Mouse (Mus musculus): ENCODE results near the gene Tmem79. TPM values are rescaled to one million over a fixed set of nuclear protein-coding genes. Genes with fewer than 3 reads are reported as not detected.
"Not testable (repeated sequence)": the region's sequence is repeated elsewhere in the genome, so short reads cannot be mapped to it uniquely, and the experiment has no call there.

Tmem79 gene
- polyA plus RNA-seq, 1 experiment from 2014 or later = 2.1 TPM

DNA sequence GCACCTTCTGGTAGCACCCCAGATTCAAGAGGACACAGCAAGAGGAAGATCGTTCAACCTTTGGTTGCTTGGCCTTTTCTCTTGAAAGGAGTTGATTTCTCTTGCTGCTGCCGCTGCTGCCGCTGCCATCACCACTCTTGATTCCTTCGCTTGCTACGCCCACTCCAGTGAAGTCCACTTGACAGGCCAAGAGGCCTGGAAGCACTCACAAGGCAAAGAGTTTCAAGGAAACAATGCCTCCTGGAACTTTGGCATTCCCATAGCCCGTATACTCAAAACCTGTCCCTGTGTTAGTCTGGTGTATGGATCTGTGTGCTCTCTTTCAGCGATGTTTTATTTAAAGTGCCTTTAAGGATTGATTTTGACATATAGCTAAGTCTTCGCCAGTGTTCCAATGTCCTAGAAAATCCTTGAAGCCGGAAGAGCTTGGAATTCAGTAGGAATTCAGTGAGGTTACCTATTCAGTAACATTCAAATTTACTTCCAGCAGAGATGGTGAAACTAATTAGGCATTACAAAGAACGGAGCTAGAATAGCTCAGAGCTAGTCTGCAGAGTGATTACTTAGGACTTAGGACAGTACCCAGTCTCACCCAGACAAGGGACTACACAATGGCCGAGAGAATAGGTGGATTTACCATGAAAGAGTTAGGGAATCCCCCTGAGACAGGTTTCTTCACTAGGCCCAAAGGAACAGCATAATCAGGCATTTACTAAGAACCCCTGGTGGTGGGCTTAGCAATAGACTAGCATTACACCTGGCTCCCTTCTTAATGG is 54.6 kb downstream of the Tmem79 start:
- H3K4me3 ChIP-seq (ENCODE audit: low read depth, low read length); ATAC-seq (ENCODE audit: insufficient read depth, low FRiP score, low TSS enrichment); H3K27me3 ChIP-seq (ENCODE audit: control insufficient read depth, insufficient read depth, low read length); H3K36me3 ChIP-seq (ENCODE audit: control insufficient read depth, insufficient read depth, low read length); H3K9ac ChIP-seq (ENCODE audit: low read length); DNase-seq (ENCODE audit: low spot score); H3K27ac ChIP-seq (ENCODE audit: low read depth, low read length); H3K9me3 ChIP-seq (ENCODE audit: control insufficient read depth, low read length); H3K4me2 ChIP-seq (ENCODE audit: low read depth); H3K4me1 ChIP-seq (ENCODE audit: control insufficient read depth, insufficient read depth, low read length): not testable (repeated sequence)
- WGBS = 72% methylated on average over 11 of the region's 11 CpGs

- H3K9ac ChIP-seq (ENCODE audit: low read length) = no peak overlapping the region
- no peaks in the 10 kb centered on the region for H3K9me3 ChIP-seq (ENCODE audit: control insufficient read depth, low read length)
- H3K27me3 ChIP-seq (ENCODE audit: control insufficient read depth, insufficient read depth, low read length) = no peaks in the 10 kb centered on the region
- H3K4me1 ChIP-seq (ENCODE audit: control insufficient read depth, insufficient read depth, low read length) = no peaks in the 10 kb centered on the region
- no peaks in the 10 kb centered on the region for H3K36me3 ChIP-seq (ENCODE audit: control insufficient read depth, insufficient read depth, low read length)
- no peak overlapping the region for H3K4me2 ChIP-seq (ENCODE audit: low read depth)
- WGBS = 93% methylated on average over 2 of the region's 2 CpGs
- H3K4me3 ChIP-seq (ENCODE audit: low read depth, low read length) = no peak overlapping the region
- no peak overlapping the region for H3K27ac ChIP-seq (ENCODE audit: low read depth, low read length)
- DNase-seq (ENCODE audit: low spot score) (no peak), ATAC-seq (ENCODE audit: insufficient read depth, low FRiP score, low TSS enrichment) (no peak)
Measured at GRCm38 (mm10) chr3:88280035-88280434, 55.9 kb downstream of the Tmem79 start.

Other genes with a start within 250 kb of the Tmem79 start
- gene Mef2d, start 193.8 kb downstream of the Tmem79 start, polyA plus RNA-seq (2014; fragmentation: Nextera tagmentation; extraction: Ambion mirVana) = 16.6 and 18.1 TPM in 2 replicates
- gene Rhbg, start 81.4 kb downstream of the Tmem79 start, polyA plus RNA-seq (2014; fragmentation: Nextera tagmentation; extraction: Ambion mirVana) = 0.27 and 1.2 TPM in 2 replicates
- not detected in 2 replicates for gene Gm38392, start 48.9 kb downstream of the Tmem79 start, polyA plus RNA-seq (2014; fragmentation: Nextera tagmentation; extraction: Ambion mirVana)
- gene Tsacc, start 39.1 kb downstream of the Tmem79 start, polyA plus RNA-seq (2014; fragmentation: Nextera tagmentation; extraction: Ambion mirVana) = 9.1 and 10.7 TPM in 2 replicates
- gene Cct3, start 39.0 kb downstream of the Tmem79 start, polyA plus RNA-seq (2014; fragmentation: Nextera tagmentation; extraction: Ambion mirVana) = 768 and 797 TPM in 2 replicates
- gene Glmp, start 11.1 kb downstream of the Tmem79 start, polyA plus RNA-seq (2014; fragmentation: Nextera tagmentation; extraction: Ambion mirVana) = 70.5 and 84.5 TPM in 2 replicates
- gene Smg5, start 112 bp upstream of the Tmem79 start, polyA plus RNA-seq (2014; fragmentation: Nextera tagmentation; extraction: Ambion mirVana) = 48.8 and 57.2 TPM in 2 replicates
- 1.1 and 1.2 TPM in 2 replicates for gene Paqr6, start 28.4 kb upstream of the Tmem79 start, polyA plus RNA-seq (2014; fragmentation: Nextera tagmentation; extraction: Ambion mirVana)
- gene Bglap3, start 36.6 kb upstream of the Tmem79 start, polyA plus RNA-seq (2014; fragmentation: Nextera tagmentation; extraction: Ambion mirVana) = 0.31 TPM in 1 of 2 replicates, not detected in the other
- gene Bglap2, start 42.6 kb upstream of the Tmem79 start, polyA plus RNA-seq (2014; fragmentation: Nextera tagmentation; extraction: Ambion mirVana) = not detected in 2 replicates
- gene Bglap, start 48.3 kb upstream of the Tmem79 start, polyA plus RNA-seq (2014; fragmentation: Nextera tagmentation; extraction: Ambion mirVana) = not detected in 2 replicates
- 118 and 124 TPM in 2 replicates for gene Pmf1, start 74.2 kb upstream of the Tmem79 start, polyA plus RNA-seq (2014; fragmentation: Nextera tagmentation; extraction: Ambion mirVana)
- gene Slc25a44, start 89.0 kb upstream of the Tmem79 start, polyA plus RNA-seq (2014; fragmentation: Nextera tagmentation; extraction: Ambion mirVana) = 24.8 and 27.0 TPM in 2 replicates
- 5.8 and 6.1 TPM in 2 replicates for gene Sema4a, start 125.0 kb upstream of the Tmem79 start, polyA plus RNA-seq (2014; fragmentation: Nextera tagmentation; extraction: Ambion mirVana)
- 16.1 and 17.4 TPM in 2 replicates for gene Lmna, start 173.8 kb upstream of the Tmem79 start, polyA plus RNA-seq (2014; fragmentation: Nextera tagmentation; extraction: Ambion mirVana)
- 42.0 and 43.6 TPM in 2 replicates for gene Mex3a, start 196.2 kb upstream of the Tmem79 start, polyA plus RNA-seq (2014; fragmentation: Nextera tagmentation; extraction: Ambion mirVana)
- gene Rab25, start 212.2 kb upstream of the Tmem79 start, polyA plus RNA-seq (2014; fragmentation: Nextera tagmentation; extraction: Ambion mirVana) = 0.70 and 0.78 TPM in 2 replicates
- gene Lamtor2, start 216.9 kb upstream of the Tmem79 start, polyA plus RNA-seq (2014; fragmentation: Nextera tagmentation; extraction: Ambion mirVana) = 82.1 and 98.4 TPM in 2 replicates
- gene Ubqln4, start 217.6 kb upstream of the Tmem79 start, polyA plus RNA-seq (2014; fragmentation: Nextera tagmentation; extraction: Ambion mirVana) = 80.2 and 84.0 TPM in 2 replicates
- gene Ssr2, start 239.7 kb upstream of the Tmem79 start, polyA plus RNA-seq (2014; fragmentation: Nextera tagmentation; extraction: Ambion mirVana) = 185 and 195 TPM in 2 replicates

Data from neural tube, embryonic 11.5 days (tissue).